Mouse (Mus musculus) Muller cell, postnatal 12 days (primary cell): ENCODE data around the gene Ddx43.
A peak's percentile ranks its signal among the peaks of the same experiment; 100 is the strongest.

Experiments
- DNase-seq: peaks from one replicate; pipeline ENCODE4 v3.0.0-alpha.2; 2015; ENCODE audit errors: inconsistent ontology term

Ddx43 gene

DNA sequence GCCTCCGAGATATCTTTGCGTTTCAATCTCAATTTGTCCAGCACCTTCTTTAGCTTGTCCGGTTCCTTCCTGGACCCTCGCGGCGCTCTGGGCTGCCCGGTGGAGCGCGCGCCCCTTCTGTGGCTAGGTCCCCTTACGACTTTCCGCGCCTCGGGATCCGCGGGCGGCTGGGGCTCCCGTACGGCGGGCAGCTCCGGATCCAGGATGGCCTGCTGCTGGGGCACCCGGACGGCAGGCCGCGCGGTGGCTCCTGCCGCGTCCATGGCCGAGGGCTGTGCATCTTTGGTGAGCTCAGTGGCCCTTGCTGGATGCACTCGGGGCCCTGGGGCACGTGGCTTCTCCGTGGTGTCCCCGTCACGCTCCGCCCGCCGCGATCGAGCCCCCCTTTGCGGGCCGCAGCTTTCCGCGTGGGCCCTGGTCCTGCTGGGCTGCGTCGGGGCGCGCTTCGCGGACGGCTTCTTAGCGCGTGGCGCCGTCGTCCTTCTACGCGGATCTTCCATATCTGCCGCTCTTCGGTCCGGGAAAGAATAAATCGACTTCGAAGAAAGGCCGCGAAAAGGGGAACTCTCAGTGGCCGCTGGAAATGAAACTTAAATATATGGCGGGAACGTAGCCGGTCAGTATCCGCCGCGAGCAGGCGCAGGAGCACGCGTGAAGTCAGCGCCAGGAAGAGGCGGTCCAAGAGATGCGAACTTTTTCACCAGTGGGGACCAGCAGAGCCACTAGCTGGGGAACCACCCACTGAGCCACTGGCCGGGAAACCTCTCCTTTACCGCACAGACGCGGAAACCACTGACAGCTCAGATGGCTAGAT lies 47.2 kb downstream of the Ddx43 start, which contains the start of gene Cgas:
Gene Cgas, minus strand, starts transcription at position 659 of the 814 bp plus-strand sequence.
- DNase-seq = peak; percentile 56

GRCm38 (mm10) chr9:78447606-78447972 lies 52.0 kb downstream of the Ddx43 start:
- DNase-seq = no peak

GRCm38 (mm10) chr9:78447973-78448873 lies 52.6 kb downstream of the Ddx43 start, which contains the start of the genes Mto1 and Gm17324:
Mto1 (plus strand) TSS chr9:78448208.
Gm17324 (minus strand) TSS chr9:78448786.
- peak; percentile 92 for DNase-seq

DNA sequence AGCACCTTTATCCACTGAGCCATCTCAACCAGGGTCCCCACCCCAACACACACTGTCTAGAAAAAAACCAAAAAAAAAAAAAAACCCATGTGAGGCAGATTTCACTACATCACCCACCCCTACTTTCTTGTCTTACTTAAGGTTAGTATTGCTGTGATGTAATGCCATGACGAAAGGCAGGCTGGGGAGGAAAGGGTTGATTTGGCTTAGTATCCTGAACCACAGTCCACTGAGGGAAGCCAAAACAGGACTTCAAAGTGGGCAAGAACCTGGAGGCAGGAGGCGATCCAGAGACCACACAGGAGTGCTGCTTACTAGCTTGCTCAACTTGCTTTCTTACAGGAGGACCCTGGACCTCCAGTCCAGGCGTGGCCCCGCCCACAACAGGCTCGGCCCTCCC lies 54.8 kb downstream of the Ddx43 start:
- DNase-seq = no peak

DNA sequence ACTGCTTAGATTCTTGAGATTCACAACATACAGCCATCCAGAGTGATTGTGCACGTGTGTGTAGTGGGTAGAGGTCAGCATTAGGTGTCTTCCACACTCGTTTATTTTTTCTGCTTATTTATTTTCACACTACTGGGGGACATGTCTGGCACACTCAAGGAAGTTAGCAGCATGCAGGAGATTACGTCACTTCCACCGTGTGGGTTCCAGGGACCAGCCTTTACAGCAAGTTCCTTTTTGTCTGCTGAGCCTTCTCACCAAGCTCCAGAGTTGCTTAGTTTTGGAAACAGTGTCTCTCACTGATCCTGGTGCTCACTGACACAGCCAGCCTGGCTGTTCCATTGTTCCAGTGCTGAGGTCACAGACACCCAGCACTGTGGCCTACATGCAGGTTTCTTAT lies 55.8 kb downstream of the Ddx43 start:
- no peak for DNase-seq

DNA sequence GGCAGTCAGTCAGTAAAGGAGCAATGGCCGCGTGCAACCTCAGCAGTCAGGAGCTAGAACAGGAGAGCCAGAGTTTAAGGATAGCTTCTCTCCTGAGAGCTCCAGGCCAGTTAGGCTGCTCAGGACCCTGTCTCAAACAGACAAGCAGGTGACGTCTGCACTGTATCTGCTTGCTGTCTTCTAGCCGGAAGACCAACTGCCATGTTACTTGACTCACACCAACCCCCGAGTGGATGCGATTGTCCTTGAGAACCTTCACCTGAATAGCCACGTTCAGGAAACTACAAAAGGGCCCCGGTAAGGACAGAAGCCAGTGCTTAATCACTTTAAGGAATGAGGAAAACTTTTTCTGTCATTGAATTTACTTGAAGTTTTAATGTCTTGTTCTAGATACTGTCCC lies 61.4 kb downstream of the Ddx43 start:
- DNase-seq = no peak

DNA sequence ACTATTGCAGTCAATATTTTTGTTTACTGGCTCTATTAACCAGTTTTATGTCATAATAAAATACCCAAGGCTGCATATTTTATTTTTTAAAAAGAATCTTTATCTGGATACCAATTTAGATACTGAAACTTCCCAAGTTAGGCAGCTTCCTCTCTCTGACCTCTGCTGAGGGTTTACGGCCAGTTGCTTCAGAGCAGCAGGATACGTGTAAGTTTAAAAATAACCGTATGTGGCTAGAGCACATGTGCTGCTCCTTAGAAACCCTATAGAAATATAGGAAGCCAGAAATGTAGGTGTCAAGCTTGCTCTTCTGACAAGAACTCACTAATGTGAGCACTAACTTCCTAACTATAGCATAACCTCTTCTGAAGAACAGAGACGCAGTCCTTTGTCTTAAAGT lies 67.8 kb downstream of the Ddx43 start:
- DNase-seq = no peak

DNA sequence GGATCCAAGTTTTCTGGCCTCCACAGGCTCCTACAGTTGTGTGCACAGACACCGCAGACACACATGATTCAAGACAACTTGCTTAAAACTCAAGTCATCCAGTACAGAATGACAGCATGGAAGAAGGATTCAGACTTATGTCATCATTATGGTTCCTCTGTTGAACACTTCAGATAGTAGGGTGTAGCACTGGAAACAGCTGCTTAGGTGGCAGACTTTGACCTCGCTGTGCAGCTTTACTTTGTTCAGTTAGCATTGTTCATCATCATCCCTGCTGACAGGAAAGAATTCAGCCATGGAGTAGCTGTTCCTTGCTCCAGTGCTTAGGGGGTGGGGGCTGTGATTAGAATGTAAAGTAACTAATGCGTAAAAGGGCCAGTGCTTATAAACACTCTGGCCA lies 70.1 kb downstream of the Ddx43 start:
- no peak for DNase-seq
